Mouse (Mus musculus) brain, adult 2 months (tissue): Measurements from ENCODE around the gene Pkig.
A peak's percentile ranks its signal among the peaks of the same experiment; 100 is the strongest.

Experiments used
- DNase-seq: peaks from one replicate; pipeline ENCODE4 v3.0.0; 2011; ENCODE audit warnings: low read depth, low spot score

Pkig gene

GRCm38 (mm10) chr2:163756723-163757122 is 98.5 kb downstream of the Pkig start:
- DNase-seq = peak; percentile 49

- DNase-seq = no peak
Observed at GRCm38 (mm10) chr2:163758146-163758545, 100.0 kb downstream of the Pkig start.

GRCm38 (mm10) chr2:163760589-163760988 is 102.4 kb downstream of the Pkig start:
- DNase-seq = no peak

GRCm38 (mm10) chr2:163761402-163761801 is 103.2 kb downstream of the Pkig start:
- no peak for DNase-seq

GRCm38 (mm10) chr2:163766261-163766660 is 108.1 kb downstream of the Pkig start:
- no peak for DNase-seq

GRCm38 (mm10) chr2:163766890-163767289 is 108.7 kb downstream of the Pkig start:
- DNase-seq = no peak

- DNase-seq = no peak
Observed at GRCm38 (mm10) chr2:163770731-163771130, 112.5 kb downstream of the Pkig start.
